Mouse (Mus musculus) adrenal gland, adult 10 weeks (tissue): ENCODE results near the gene Klhdc7b. TPM values are rescaled to one million over a fixed set of nuclear protein-coding genes. Genes with fewer than 3 reads are reported as not detected.

Experiments
- polyA plus RNA-seq: library from polyadenylated mRNA; stranded (reverse); fragments of 350-450 nt; fragmentation: Illumina TruSeq; extraction: RNeasy Lipid Tissue Mini Kit (QIAGEN cat#74804); gene quantifications from one replicate; pipeline ENCODE4 v1.2.3, GENCODE M21; 2014; ENCODE audit warnings: low read depth, low replicate concordance

The Klhdc7b gene
- polyA plus RNA-seq: not detected

GRCm38 (mm10) chr15:89384617-89385016 is at the start of gene Klhdc7b:
TSS of gene Klhdc7b (plus strand) at chr15:89384917.

DNA sequence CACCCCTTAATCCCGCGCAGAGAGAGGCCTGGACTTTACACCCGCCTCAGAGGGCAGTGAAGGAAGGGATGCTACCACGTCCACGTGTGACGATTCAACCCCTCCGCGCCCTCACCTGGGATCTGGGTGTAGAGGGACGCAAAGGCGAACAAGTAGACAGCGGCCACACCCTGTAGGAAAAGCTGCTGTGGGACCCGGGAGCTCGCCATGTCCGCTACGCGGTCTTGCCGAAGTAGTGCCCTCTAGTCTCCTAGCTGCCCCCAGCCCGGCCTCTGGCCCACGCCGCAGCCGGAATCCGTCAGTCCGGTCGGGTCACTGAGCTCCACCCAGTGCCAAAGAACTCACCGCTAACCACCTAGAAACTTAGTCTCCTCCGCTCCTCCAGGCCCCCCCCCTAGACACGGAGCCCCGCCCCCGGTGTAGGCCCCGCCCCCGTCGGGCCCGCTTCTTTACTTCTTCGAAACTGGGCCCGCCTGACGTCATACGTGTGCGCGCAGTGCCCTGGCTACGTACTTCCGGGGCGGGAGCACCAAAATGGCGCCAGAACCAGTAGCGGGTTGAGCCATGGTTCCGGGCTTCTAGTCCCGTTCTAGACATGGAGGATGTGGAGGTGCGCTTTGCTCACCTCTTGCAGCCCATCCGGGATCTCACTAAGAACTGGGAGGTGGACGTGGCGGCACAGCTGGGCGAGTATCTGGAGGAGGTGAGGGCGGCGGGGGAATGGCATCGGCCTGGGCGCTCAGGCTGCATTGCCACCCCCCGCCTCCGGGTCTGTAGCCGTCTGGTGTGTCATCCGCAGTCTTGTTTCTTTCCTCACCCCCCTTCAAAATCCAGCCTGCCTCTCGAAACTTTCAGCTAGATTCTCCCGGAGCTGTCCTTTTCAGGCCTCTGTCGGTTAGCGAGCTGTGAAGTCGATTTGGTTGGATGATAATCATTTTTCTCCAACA is 29.2 kb upstream of the Klhdc7b start, which contains the start of the genes Lmf2 and Ncaph2:
TSS of gene Lmf2 (minus strand) at position 419 of the 947 bp plus-strand sequence.
TSS of gene Ncaph2 (plus strand) at position 479 of the 947 bp plus-strand sequence.

GRCm38 (mm10) chr15:89373762-89374248 is 10.9 kb upstream of the Klhdc7b start, which contains the start of gene Sco2:
TSS of gene Sco2 (minus strand) at chr15:89373846.

DNA sequence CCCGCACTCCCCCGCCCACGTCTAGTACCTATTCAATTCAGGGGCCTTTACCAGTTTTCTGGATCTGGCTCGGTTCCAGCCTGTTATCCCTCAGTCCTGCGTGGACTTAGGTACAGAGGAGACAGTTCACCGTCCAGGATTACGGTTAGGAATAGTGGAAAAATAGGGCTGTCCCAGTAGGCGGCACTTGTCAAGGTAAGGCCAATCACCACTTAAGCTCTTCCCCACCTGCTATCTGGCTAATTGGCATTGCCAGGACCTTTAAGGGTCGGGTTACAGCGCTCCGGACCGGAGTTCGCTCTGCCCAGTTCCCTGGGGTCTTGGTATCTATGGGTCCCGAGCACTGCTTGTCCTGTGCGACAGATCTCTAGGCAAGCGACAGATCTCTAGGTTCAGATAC is 7.8 kb upstream of the Klhdc7b start, which contains the start of gene Tymp:
TSS of gene Tymp (minus strand) at position 83 of the 400 bp plus-strand sequence.

GRCm38 (mm10) chr15:89378831-89379401 is 5.8 kb upstream of the Klhdc7b start, which contains the start of gene Odf3b:
TSS of gene Odf3b (minus strand) at chr15:89379282.

DNA sequence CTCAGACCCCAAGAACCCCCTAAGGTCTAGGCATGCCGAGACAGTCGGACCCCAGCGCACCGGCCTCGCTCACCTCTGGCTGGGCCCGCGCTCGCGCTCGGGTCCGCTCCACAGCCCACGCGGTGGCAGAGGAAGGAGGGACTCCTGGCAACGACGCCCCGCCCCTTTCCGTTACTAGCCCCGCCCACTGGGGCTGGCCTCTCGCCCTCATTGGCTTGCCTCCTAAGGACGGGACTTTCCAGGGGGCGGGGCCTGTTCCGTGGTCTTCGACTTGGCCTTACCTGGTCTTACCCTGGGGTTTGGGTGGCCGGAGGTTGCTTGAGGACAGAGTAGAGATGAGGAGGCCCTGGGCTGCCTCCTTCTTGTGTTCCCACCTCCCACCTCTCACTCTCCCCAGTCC is 25.4 kb downstream of the Klhdc7b start, which contains the start of gene Syce3:
TSS of gene Syce3 (minus strand) at position 386 of the 400 bp plus-strand sequence.

DNA sequence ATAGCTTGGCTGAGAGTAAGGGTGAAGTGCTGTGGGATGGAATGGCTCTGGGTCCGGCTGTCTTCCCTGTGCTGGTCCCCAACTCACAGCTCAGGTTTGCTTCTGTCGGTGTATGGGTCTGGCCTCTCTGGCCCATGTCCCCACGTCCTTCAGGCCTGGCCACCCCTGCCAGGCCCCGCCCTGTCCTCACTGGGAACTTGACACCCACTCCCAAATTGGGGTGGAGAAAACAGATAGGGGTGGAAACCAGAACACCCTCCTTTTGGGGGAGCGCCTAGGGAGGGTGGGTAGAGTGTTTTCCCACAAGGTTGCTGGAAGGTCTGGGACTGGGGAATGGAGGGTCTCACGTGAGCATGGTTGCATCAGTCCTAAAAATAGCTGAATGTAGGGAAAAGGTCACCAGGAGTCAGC is 41.0 kb downstream of the Klhdc7b start, which contains the start of gene Cpt1b:
TSS of gene Cpt1b (minus strand) at position 153 of the 411 bp plus-strand sequence.

GRCm38 (mm10) chr15:89429352-89430221 is 44.9 kb downstream of the Klhdc7b start, which contains the start of the genes C730034F03Rik, Gm44502 and Chkb:
TSS of gene C730034F03Rik (plus strand) at chr15:89429589.
TSS of gene Gm44502 (minus strand) at chr15:89429696.
TSS of gene Chkb (minus strand) at chr15:89429908.

Other genes starting within 250 kb of the Klhdc7b start
- gene Mapk12, start 244.2 kb upstream of the Klhdc7b start, polyA plus RNA-seq: 1.4 TPM
- 0.47 TPM for gene Mapk11, start 235.3 kb upstream of the Klhdc7b start, polyA plus RNA-seq
- 4.9 TPM for gene Plxnb2, start 204.1 kb upstream of the Klhdc7b start, polyA plus RNA-seq
- gene Dennd6b, start 188.4 kb upstream of the Klhdc7b start, polyA plus RNA-seq: 0.29 TPM
- gene Ppp6r2, start 173.4 kb upstream of the Klhdc7b start, polyA plus RNA-seq: 12.2 TPM
- gene Sbf1, start 69.6 kb upstream of the Klhdc7b start, polyA plus RNA-seq: 3.1 TPM
- gene Adm2, start 62.2 kb upstream of the Klhdc7b start, polyA plus RNA-seq: not detected
- not detected for gene Miox, start 50.5 kb upstream of the Klhdc7b start, polyA plus RNA-seq
- 3.0 TPM for gene Lmf2, start 29.3 kb upstream of the Klhdc7b start, polyA plus RNA-seq
- 12.4 TPM for gene Ncaph2, start 29.2 kb upstream of the Klhdc7b start, polyA plus RNA-seq
- gene Sco2, start 11.1 kb upstream of the Klhdc7b start, polyA plus RNA-seq: 0.52 TPM
- gene Tymp, start 7.9 kb upstream of the Klhdc7b start, polyA plus RNA-seq: not detected
- not detected for gene Odf3b, start 5.6 kb upstream of the Klhdc7b start, polyA plus RNA-seq
- not detected for gene Syce3, start 25.6 kb downstream of the Klhdc7b start, polyA plus RNA-seq
- gene Cpt1b, start 40.9 kb downstream of the Klhdc7b start, polyA plus RNA-seq: 4.1 TPM
- gene C730034F03Rik, start 44.7 kb downstream of the Klhdc7b start, polyA plus RNA-seq: 0.47 TPM
- gene Gm44502, start 44.8 kb downstream of the Klhdc7b start, polyA plus RNA-seq: not detected
- gene Chkb, start 45.0 kb downstream of the Klhdc7b start, polyA plus RNA-seq: 30.0 TPM
- gene Mapk8ip2, start 69.0 kb downstream of the Klhdc7b start, polyA plus RNA-seq: 2.4 TPM
- gene Arsa, start 92.5 kb downstream of the Klhdc7b start, polyA plus RNA-seq: 2.6 TPM
- 1.3 TPM for gene Shank3, start 114.7 kb downstream of the Klhdc7b start, polyA plus RNA-seq
- not detected for gene Acr, start 183.4 kb downstream of the Klhdc7b start, polyA plus RNA-seq
- 6.4 TPM for gene Rabl2, start 207.0 kb downstream of the Klhdc7b start, polyA plus RNA-seq